Mouse (Mus musculus): ENCODE results near the gene Nfkbil1.
A peak's percentile ranks its signal among the peaks of the same experiment; 100 is the strongest.

Nfkbil1 gene

GRCm38 (mm10) chr17:35235614-35236389 is at the start of gene Nfkbil1:
Nfkbil1 (minus strand) TSS chr17:35235792.
- peak; percentile 95 for DNase-seq (ENCODE audit: low spot score)

DNA sequence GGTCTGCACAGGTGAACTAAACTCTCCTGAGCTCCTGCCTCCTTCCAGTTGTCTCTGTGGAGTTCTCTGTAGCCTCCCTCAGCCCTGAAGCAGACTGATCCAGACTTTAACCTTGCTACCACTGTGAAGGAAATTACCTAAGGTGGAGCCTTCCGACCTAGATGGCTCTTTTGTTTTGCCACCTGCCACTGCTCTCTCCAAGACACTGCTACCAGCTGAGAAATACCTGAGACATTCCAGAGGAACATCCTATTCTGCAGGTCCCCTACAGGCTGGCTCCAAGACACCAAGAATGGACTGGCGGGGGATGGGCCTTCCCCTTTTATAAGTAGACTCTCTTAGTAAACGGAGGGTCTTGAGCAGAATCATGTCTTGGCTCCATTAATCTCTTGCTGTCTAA is 44.7 kb upstream of the Nfkbil1 start:
- no peak for DNase-seq (ENCODE audit: low spot score)

DNA sequence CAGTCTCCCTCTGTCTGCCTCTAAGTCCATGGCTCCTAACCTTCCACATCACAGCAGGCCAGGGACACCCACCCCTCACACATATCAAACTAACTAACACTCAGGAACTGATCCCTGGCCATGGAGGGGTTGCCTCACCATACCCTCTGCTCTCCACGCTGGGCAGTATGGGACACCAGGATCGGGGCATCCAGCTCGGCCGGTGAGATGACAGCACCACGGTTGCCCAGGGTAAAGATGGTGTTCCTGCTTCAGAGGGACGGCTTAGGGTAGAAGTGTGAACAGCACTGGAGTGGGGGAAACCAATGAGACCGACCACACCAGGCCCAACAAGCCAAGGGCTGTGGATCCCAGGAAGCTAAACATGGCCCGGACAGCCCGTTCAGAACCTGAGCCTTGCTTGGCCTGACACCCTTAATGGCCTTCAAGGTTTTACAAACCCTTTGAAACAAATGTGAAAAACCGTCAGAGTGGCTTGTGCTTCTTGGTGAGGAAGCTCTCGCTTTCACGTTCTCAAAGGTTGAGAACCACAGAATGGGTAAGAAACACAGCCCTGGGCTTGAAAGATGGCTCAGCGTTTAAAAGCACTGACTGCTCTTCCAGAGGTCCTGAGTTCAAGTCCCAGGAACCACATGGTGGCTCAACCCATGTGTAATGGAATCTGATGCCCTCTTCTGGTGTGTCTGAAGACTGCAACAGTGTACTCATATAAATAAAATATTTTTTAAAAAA is 43.5 kb upstream of the Nfkbil1 start:
- DNase-seq (ENCODE audit: low spot score): no peak

GRCm38 (mm10) chr17:35278049-35278448 is 42.5 kb upstream of the Nfkbil1 start:
- no peak for DNase-seq (ENCODE audit: low spot score)

- DNase-seq (ENCODE audit: low spot score): no peak
These were observed 40.8 kb upstream of the Nfkbil1 start for GRCm38 (mm10) chr17:35276304-35276864.

DNA sequence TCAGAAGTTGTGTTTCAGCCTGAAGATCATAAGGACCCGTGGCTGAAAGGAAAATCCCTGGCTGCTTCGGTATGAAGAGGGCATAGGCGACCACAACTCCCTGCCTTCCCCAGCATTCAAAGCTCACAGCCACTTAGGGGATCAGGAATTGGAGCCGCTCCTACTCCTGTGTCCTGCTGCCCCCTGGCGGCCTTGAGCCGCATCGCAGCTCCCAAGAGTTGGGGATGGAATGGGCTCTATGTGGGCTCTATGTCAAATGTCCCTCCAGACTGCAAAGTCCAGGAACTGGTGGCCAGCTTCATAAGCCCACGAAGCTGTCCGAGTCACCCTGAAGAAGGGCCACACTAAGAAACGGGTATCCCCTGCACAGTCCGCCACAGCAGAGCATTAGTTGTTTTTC is 39.2 kb upstream of the Nfkbil1 start:
- peak; percentile 97 for DNase-seq (ENCODE audit: low spot score)

DNA sequence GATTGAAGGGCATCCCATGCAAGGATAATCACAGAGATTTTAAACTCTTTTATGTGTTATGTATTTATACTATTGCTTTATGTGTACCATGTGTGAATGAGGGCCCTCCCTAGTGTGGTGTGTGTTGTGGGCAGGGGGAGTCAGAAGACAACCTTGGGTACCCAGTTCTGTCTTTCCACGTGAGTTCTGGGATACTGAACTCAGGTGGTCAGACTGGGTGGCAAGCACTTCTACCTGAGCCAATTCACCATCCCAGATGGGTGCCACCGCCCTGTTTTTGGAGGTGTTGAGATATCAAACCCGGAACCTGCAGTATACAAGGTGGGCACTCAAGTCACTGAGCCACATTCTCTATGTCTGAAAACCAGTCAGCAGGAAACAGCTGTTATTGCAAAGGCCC is 36.7 kb upstream of the Nfkbil1 start:
- no peak for DNase-seq (ENCODE audit: low spot score)

GRCm38 (mm10) chr17:35269653-35270347 is 34.2 kb upstream of the Nfkbil1 start:
- DNase-seq (ENCODE audit: low spot score): no peak

DNA sequence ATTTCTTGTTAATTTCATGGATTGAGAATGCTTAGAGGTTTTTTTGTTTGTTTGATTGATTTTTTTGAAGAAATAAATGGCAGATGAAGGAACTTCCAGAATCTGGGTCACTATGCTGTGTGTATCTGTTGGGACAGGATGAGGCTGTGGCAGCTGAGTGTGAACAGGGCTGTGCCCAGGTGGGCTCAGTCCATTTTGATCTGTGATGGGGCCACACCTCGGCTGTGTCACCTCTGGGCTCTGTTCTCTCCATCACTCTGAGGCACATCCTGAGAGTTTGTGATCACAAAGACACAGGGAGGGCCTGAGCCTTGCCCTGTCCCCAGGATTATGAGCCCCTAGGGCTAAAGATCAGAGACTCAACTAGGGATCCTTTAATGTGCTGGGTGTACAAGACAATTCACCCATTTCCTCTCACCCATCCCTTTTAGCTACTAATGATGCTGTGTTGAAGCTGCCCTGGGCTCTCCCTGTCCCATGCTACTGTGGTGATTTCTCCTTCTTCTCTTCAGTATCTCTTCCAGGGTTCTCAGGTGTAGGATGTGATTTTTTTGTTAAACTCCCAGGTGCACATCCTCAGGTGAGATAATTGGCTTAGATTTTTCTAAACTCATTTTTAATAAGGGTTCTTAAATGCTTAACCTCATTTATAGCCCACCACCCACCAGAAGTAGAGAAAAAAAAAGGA is 32.0 kb upstream of the Nfkbil1 start:
- DNase-seq (ENCODE audit: low spot score): no peak

DNA sequence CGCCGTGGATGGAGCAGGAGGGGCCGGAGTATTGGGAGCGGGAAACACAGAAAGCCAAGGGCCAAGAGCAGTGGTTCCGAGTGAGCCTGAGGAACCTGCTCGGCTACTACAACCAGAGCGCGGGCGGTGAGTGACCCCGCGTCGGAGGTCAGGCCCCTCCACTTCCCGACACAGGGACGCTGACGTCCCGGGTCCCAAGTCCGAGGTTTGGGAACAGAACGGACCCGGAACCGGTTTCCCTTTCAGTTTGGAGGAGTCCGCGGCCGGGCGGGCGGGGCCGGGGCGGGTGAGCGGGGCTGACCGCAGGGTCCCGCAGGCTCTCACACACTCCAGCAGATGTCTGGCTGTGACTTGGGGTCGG is 27.9 kb upstream of the Nfkbil1 start:
- DNase-seq (ENCODE audit: low spot score): no peak

DNA sequence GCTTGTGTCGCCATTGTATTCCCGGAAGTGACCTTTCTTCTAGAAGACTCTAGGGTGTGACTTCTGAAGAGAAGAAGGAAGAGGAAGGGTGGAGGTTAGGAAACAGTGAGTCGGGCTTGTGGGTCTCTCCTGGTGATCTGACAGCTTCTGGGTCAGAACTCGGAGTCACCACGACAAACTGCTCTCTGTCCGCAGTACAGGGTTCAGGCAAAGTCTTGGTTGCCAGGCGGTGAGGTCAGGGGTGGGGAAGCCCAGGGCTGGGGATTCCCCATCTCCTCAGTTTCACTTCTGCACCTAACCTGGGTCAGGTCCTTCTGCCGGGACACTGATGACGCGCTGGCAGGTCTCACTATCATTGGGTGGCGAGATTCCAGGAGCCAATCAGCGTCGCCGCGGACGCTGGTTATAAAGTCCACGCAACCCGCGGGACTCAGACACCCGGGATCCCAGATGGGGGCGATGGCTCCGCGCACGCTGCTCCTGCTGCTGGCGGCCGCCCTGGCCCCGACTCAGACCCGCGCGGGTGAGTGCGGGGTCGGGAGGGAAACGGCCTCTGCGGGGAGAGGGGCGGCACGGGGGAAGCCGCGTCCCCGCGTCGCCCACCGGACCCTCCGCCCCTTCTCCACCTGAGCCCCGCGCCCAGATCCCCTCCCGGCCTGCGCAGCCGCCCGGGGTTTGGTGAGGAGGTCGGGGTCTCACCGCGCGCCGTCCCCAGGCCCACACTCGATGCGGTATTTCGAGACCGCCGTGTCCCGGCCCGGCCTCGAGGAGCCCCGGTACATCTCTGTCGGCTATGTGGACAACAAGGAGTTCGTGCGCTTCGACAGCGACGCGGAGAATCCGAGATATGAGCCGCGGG is 27.3 kb upstream of the Nfkbil1 start, which contains the start of gene H2-D1:
Gene H2-D1 (plus strand): TSS at position 67 of the 859 bp plus-strand sequence.
- peak; percentile 94 for DNase-seq (ENCODE audit: low spot score)

GRCm38 (mm10) chr17:35261651-35262050 is 26.1 kb upstream of the Nfkbil1 start:
- no peak for DNase-seq (ENCODE audit: low spot score)

GRCm38 (mm10) chr17:35259621-35260020 is 24.0 kb upstream of the Nfkbil1 start:
- DNase-seq (ENCODE audit: low spot score): no peak

GRCm38 (mm10) chr17:35258492-35259478 is 23.2 kb upstream of the Nfkbil1 start:
- DNase-seq (ENCODE audit: low spot score): no peak

DNA sequence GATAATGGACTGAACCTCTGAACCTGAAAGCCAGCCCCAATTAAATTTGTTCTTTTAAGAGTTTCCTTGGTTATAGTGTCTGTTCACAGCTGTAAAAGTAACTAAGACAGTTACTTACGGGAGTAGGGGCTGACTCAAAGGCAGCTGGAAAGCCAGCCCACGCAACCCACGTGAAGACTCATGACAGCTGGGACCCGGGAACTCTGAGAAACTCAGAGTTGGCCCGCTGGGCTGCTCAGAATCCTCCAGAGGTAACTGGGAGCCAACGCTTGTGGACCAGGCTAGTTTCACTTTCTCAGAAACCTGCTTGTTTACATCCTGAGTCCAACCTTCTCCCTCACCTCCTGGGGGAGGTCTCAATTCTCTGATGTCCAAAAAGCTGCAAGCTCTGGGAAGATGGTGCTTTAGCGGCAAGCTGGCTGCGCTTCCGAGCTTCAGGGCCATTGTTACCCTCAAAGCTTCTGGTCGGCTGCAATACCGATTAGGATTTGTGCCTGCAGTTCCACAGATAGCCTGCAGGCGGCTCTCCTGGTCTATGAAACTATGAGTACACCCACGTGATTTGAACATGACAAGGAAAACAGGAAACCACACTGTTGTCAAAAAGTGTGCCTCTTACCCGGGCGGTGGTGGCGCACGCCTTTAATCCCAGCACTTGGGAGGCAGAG is 22.4 kb upstream of the Nfkbil1 start:
- DNase-seq (ENCODE audit: low spot score): peak; percentile 99

- DNase-seq (ENCODE audit: low spot score): no peak
These were observed 21.8 kb upstream of the Nfkbil1 start for GRCm38 (mm10) chr17:35257378-35257777.

DNA sequence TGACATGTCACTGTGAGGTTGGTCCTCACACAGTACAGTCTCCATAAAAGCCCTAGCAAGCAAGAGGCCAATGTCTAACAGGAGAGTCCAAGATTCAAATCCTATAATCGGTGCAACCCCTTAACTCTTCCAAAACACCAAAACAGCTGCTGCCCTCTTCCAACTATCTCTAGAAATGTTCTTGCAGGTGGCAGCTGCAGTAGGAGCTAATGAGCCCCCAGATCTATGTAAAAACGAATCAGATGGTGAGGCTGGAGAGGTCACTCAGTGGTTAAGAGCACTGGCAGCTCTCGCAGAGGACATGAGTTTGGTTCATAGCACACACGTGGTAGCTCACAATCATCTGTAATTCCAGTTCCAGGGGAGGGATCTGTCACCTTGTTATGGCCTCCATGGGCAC is 20.1 kb upstream of the Nfkbil1 start:
- no peak for DNase-seq (ENCODE audit: low spot score)

- DNase-seq (ENCODE audit: low spot score): no peak
These were observed 19.7 kb upstream of the Nfkbil1 start for GRCm38 (mm10) chr17:35255301-35255700.
